Mouse (Mus musculus): Measurements from ENCODE around the gene Cdc42ep4. TPM values are rescaled to one million over a fixed set of nuclear protein-coding genes. Genes with fewer than 3 reads are reported as not detected.

Gene Cdc42ep4
- total RNA-seq, 2 experiments from 2014 or later: 28.1 to 33.8 TPM

DNA sequence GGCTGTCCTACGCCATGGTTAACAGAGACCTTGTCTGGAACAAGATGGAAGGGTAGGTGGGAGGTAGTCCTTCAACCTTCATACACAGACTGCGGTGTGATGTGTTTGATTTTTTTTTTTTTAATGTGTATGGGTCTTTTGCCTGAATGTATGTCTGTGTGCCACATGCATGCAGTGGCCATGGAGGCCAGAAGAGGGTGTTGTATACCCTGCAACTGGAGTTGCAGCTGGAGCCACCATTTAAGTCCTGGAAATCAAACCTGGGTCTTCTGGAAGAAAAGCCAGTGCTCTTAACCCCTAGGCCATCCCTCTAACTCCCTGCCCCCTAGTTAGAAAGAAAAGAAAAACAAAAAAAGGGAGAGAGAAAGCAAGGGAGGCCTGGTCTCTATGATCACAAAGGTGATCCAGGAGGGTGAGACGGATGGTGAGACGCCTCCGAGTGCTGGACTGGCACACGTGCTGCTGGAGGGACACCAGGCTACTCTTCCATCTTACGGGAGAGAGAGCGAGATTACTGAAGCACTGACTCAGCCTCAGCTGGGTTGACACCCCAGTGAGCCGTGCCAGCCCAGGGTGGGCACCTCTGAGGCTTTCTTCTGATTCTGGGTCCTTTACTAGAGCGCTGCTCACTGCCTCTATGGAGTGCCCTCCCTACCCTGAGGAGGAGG, 19.6 kb downstream of the Cdc42ep4 start:
- intact Hi-C loops (cut with DNase I): no loop called here
- no peak for DNase-seq (ENCODE audit: extremely low spot score in 1 of 2, low spot score in 2 of 2)

GRCm38 (mm10) chr11:113730879-113731278, 20.8 kb downstream of the Cdc42ep4 start:
- intact Hi-C loops (cut with DNase I): no loop called here
- DNase-seq (ENCODE audit: extremely low spot score in 1 of 2, low spot score in 2 of 2): no peak

GRCm38 (mm10) chr11:113729917-113730316, 21.8 kb downstream of the Cdc42ep4 start:
- intact Hi-C loops (cut with DNase I): no loop called here
- DNase-seq (ENCODE audit: extremely low spot score in 1 of 2, low spot score in 2 of 2): peak in 1 of 2 experiments; percentile 48

- DNase-seq (ENCODE audit: extremely low spot score in 1 of 2, low spot score in 2 of 2): peak in 1 of 2 experiments; percentile 70
- intact Hi-C loops (cut with DNase I): no loop called here
Observed at GRCm38 (mm10) chr11:113729239-113729638, 22.4 kb downstream of the Cdc42ep4 start.

GRCm38 (mm10) chr11:113727992-113728391, 23.7 kb downstream of the Cdc42ep4 start:
- intact Hi-C loops (cut with DNase I): no loop called here
- no peak for DNase-seq (ENCODE audit: extremely low spot score in 1 of 2, low spot score in 2 of 2)

- intact Hi-C loops (cut with DNase I): no loop called here
- no peak for DNase-seq (ENCODE audit: extremely low spot score in 1 of 2, low spot score in 2 of 2)
Observed at GRCm38 (mm10) chr11:113726994-113727888, 24.4 kb downstream of the Cdc42ep4 start.

DNA sequence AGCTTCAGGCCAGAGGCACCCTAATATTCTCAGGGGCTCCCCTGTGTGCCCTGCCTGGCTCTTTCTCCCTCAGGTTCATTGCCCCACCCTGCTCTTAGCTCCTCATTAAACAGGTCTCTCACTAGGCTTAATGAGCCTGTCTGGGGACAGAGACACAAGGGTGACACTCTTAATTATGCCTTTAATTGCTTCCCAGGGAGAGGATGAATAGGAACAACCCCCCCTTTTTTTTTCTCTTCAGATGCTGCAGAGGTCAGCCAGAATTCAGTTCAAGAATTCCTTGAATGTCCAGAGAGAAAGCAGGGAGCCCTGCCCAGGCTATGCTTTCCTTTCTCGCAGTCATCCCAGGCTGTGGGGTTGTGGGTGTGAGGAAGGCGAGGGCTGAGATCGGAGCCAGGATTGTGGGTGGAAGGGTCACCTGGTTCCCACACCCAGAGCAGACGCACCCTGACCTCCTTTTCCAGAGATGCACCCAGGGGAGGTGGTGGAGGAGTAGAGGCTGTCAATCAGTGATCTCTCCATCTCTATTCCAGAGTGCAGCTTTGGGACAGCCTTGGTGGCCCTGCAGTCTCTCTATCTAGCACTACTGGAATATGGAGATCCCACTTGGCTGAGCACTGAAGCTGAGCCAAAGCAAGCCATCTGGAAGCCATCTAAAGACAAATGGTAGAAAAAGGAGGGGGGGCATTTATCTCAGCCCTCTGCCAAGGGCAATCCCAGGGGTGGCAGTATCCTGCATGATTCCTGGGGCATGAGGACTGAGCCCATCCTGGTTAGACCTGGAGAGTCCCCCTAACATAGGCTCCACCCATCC, 26.2 kb downstream of the Cdc42ep4 start:
- DNase-seq (ENCODE audit: extremely low spot score in 1 of 2, low spot score in 2 of 2): peak in 1 of 2 experiments; percentile 74
- intact Hi-C loops (cut with DNase I): no loop called here

DNA sequence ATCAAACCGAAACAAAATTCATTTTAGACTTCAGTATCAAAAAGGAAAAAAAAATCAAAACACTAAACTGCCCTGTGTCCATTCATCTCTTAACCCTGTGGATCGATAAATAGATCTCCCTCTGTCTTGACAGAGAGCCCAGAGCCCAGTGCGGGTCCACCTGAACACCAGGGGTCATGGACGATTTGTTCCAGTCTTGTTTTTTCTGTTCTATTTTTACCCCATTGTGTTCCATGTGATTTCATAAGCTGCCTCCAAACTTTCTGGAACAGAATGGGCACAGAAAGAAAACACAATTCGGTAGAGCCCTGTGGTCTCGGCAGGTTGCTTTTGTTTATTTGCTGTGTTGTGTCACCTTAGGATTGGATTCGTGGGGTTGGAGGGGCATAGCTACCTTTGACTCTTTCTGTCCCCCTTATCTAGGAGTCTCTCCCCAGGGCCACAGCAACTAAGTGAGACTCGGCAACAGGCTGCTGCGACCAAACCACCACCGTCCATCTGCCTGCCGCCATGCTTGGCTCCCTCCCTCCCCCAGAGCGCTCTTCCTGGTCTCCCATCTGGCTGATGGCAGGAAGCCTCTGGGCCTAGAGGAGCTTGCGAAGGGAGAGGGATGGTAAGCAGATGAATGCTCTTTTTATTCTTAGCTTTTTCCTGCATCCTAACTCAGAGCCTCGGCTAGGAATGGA, 29.1 kb downstream of the Cdc42ep4 start:
- intact Hi-C loops (cut with DNase I): no loop called here
- DNase-seq (ENCODE audit: extremely low spot score in 1 of 2, low spot score in 2 of 2): peak in 1 of 2 experiments; percentile 55

DNA sequence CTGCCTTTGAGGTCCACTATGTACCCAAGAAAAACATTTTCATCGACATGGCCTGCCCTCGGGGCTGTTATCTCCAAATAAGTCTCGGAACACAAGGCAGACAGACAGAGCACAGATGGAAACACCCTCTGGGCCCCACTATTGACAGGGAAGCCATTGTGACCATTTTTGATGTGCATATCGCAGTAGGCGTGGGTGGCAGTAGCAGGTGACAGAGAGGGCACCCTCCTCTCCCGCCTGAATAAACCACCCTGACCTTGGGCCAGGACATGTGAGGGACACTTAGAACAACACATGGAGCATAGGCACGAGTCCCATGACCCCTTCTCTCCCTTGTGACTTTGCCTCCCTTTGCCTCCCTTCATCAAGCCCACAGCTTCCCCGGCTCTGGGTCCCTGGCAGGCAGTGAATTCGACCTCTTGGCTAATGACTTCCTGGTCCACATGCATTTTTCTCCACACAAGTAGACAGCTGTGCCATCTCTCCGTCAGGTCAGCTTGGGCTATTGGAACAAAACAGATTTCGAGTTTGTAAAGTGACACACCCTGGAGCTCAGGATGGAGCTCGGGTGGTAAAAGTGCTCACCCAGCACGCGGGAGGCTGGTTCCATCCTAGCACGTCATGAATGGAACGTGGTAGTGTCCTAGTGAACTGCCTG, 33.8 kb downstream of the Cdc42ep4 start:
- intact Hi-C loops (cut with DNase I): no loop called here
- DNase-seq (ENCODE audit: extremely low spot score in 1 of 2, low spot score in 2 of 2): no peak

DNA sequence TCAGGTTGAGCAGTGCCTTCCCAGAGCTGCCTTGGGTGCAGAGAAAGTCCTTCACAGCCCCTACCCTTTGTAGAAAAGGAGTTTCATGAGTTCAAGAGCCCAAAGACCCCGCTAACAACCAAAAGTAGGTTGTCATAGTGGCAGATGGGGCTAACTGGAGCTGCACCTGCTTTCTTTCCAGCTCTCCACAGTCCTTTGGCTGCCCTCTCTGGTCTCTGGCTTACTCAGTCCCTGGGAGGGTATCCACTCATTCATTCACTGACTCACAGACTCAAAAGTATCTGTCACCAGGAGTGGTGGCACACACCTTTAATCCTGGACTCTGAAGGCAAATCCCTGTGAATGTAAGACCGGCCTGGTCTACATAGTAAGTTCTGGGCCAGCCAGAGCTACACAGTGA, 35.5 kb downstream of the Cdc42ep4 start:
- intact Hi-C loops (cut with DNase I): no loop called here
- no peak for DNase-seq (ENCODE audit: extremely low spot score in 1 of 2, low spot score in 2 of 2)

- DNase-seq (ENCODE audit: extremely low spot score in 1 of 2, low spot score in 2 of 2): no peak
- intact Hi-C loops (cut with DNase I): no loop called here
Observed at GRCm38 (mm10) chr11:113715078-113715674, 36.5 kb downstream of the Cdc42ep4 start.

- no peak for DNase-seq (ENCODE audit: extremely low spot score in 1 of 2, low spot score in 2 of 2)
- intact Hi-C loops (cut with DNase I): no loop called here
Observed at GRCm38 (mm10) chr11:113711061-113711460, 40.6 kb downstream of the Cdc42ep4 start.

DNA sequence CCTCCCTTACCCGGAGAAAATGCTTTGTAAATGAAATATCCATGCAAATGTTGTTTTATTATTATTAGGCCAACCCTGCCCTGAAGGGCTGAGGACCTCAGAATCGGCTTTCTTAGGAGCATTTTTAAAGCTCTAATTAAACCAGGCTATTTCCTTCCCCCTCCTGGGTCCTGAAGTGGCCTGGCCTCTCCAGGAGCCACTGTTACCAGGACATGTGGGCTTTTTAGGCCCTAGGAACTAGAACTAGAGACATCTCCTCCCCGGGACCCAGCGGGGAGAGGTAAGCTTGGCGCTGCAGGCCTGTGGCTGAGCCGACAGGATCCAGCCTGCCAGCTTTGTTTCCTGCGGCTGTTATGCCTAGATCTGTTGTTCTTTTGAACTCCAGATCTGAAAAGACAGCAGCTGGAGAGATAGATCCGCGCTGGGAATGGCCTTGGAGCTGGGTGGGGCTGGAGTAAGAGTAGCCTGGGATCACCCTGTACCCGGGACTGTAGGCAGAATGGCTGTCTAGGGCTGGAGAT, 41.4 kb downstream of the Cdc42ep4 start:
- peak in 1 of 2 experiments; percentile 62 for DNase-seq (ENCODE audit: extremely low spot score in 1 of 2, low spot score in 2 of 2)
- intact Hi-C loops (cut with DNase I): no loop called here

DNA sequence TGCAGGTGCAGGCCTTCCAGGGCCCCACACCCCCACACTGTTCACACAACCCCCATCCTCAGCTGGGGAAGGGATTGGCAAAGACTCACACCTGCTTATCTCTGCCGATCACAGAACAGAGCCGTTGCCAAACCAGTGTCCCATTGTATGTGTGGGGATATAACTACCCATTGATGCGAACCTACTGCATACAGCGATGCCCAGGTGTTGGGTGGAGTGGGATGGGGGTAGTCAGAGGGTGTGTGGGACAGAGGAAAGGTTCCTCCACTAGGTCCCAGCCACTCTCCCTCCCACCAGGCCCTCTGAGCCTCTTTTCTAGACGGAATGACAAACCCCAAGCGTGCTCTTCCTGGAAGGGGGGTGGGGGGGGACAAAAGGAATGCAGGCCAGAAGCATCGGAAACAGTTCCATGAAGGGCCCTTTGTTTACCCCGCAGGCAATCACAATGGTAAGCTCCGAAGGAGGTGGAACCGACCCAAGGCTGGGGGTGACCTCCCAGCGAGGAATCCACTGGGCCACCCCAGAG, 41.9 kb downstream of the Cdc42ep4 start, which contains the start of gene Cpsf4l:
Gene Cpsf4l (minus strand): TSS at position 287 of the 526 bp plus-strand sequence.
- DNase-seq (ENCODE audit: extremely low spot score in 1 of 2, low spot score in 2 of 2): no peak
- intact Hi-C loops (cut with DNase I): loop anchor here (10.0 kb wide), 1 partner anchor 355 kb away; the partner anchor contains the start of gene Sdk2

DNA sequence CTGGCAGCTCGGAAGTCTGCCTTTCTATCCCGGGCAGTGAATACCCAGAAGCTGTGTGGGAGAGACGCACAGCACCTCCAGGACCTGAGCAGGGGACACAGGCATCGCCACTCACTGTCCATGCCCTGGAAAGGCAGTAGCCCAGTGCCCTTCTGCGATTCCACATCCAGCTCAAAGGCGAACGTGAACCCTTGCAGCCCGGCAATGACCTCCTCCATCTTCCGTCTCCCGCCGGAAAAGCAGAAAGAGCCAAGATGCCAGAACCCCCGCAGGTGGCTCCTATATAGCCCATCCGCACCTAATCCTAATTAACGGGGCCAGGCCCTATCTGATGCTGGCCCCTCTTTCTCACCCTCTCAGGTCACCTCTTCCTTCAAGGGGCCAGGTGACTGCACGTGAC, 42.4 kb downstream of the Cdc42ep4 start:
- intact Hi-C loops (cut with DNase I): loop anchor here (10.0 kb wide), 1 partner anchor 356 kb away; the partner anchor contains the start of gene Sdk2
- DNase-seq (ENCODE audit: extremely low spot score in 1 of 2, low spot score in 2 of 2): no peak

DNA sequence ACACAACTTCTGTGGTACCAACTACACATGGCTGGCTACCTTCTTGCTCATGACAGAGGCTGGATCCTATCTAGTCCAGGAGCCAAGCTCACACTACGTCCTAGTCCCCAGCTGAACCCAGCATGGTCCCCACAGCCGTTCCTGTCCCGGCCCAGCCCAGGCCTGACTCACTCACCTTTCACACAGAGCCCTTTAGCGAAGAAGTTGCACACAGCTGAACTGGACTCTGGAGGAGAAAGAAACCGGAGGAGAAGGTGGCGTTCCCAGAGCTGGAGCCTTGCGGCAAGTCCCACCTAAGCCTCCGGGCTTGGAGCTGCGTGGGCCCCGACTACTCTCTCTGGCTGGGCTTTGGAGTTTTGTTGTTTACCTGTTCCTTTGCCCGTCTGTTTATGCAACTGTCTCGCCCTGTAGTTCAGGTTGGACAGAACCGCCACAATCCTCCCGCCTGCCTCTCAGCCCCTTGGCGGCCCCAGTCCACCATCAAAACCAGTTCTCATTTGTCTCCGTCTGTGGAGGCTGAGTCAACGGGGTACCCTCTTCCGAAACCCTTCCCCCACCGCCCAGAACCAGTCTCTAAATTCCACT, 43.0 kb downstream of the Cdc42ep4 start:
- no peak for DNase-seq (ENCODE audit: extremely low spot score in 1 of 2, low spot score in 2 of 2)
- intact Hi-C loops (cut with DNase I): loop anchor here (10.0 kb wide), 1 partner anchor 356 kb away; the partner anchor contains the start of gene Sdk2

Measured in left cerebral cortex, postnatal 10 days (tissue).